Mouse (Mus musculus) embryonic facial prominence, embryonic 11.5 days (tissue): ENCODE results near the gene Ncapd2. TPM values are rescaled to one million over a fixed set of nuclear protein-coding genes. Genes with fewer than 3 reads are reported as not detected.

ENCODE experiments used
- ATAC-seq: fragments of 200-750 bp; cut with Nextera tagmentation; replicated peaks from 2 replicates; pipeline ENCODE4 v1.8.0; 2017; ENCODE audit warnings: low read depth; ENCODE audit not compliant: insufficient number of reproducible peaks, low FRiP score, low TSS enrichment
- DNase-seq: peaks from one replicate; pipeline ENCODE4 v3.0.0-alpha.2; 2015; ENCODE audit warnings: low spot score
- H3K27ac ChIP-seq: fragments of 300-500 bp; sonication (generic); replicated peaks from 2 replicates; pipeline ENCODE4 v1.5.1; 2014; ENCODE audit warnings: mild to moderate bottlenecking, low read depth, low read length, control low read depth
- H3K27me3 ChIP-seq: fragments of 300-500 bp; sonication (generic); 2 replicates; pipeline ENCODE4 v1.6.1; 2014; ENCODE audit warnings: mild to moderate bottlenecking, low read length, moderate library complexity, mixed read lengths; ENCODE audit not compliant: control insufficient read depth, insufficient read depth
- H3K36me3 ChIP-seq: fragments of 300-500 bp; sonication (generic); replicated peaks from 2 replicates; pipeline ENCODE4 v1.6.1; 2014; ENCODE audit warnings: low read depth, mild to moderate bottlenecking, low read length, moderate library complexity, mixed read lengths; ENCODE audit not compliant: control insufficient read depth, insufficient read depth
- H3K4me1 ChIP-seq: fragments of 300-500 bp; sonication (generic); 2 replicates; pipeline ENCODE4 v1.6.1; 2014; ENCODE audit warnings: low read length, mixed read lengths; ENCODE audit not compliant: control insufficient read depth, insufficient read depth
- H3K4me2 ChIP-seq: fragments of 300-500 bp; sonication (generic); 2 replicates; pipeline ENCODE4 v1.6.1; 2014; ENCODE audit warnings: low read depth, mild to moderate bottlenecking, control low read depth, low read length, moderate library complexity
- H3K4me3 ChIP-seq: fragments of 300-500 bp; sonication (generic); 2 replicates; pipeline ENCODE4 v1.5.1; 2014; ENCODE audit warnings: low read depth, low read length, control low read depth
- H3K9ac ChIP-seq: fragments of 300-500 bp; sonication (generic); replicated peaks from 2 replicates; pipeline ENCODE4 v1.6.1; 2014; ENCODE audit warnings: mild to moderate bottlenecking, control low read depth, low read length
- H3K9me3 ChIP-seq: fragments of 300-500 bp; sonication (generic); replicated peaks from 2 replicates; pipeline ENCODE4 v1.6.1; 2016; ENCODE audit warnings: mild to moderate bottlenecking, low read length, inconsistent platforms, mixed read lengths; ENCODE audit not compliant: control insufficient read depth
- WGBS: fragments of 180-500 bp; shearing (Covaris S2); extraction: QIAGEN DNeasy Blood & Tissue Kit; methylation state at CpG from one replicate; pipeline ENCODE4 v1.1.7; 2014; 5-methylcytosine and 5-hydroxymethylcytosine counted together
- polyA plus RNA-seq: library from polyadenylated mRNA; unstranded; fragments of >200 nt; fragmentation: Nextera tagmentation; extraction: Ambion mirVana; gene quantifications from 2 replicates; pipeline ENCODE4 v1.2.1, GENCODE M21; 2014

Ncapd2 gene
- polyA plus RNA-seq, 1 experiment from 2014 or later: 136 TPM

GRCm38 (mm10) chr6:125142436-125142835, 49.1 kb downstream of the Ncapd2 start:
- H3K4me2 ChIP-seq: no peak overlapping the region
- no peak for ATAC-seq
- peaks cover 8% of the 10 kb centered on the region; the same call in 1 of the 2 replicates for H3K36me3 ChIP-seq
- no peaks in the 10 kb centered on the region for H3K9me3 ChIP-seq
- DNase-seq: no peak
- no peak overlapping the region for H3K4me3 ChIP-seq
- H3K4me1 ChIP-seq: no peaks in the 10 kb centered on the region
- no peaks in the 10 kb centered on the region for H3K27me3 ChIP-seq
- no peak overlapping the region for H3K27ac ChIP-seq
- WGBS: 95% methylated on average over 8 of the region's 8 CpGs
- no peak overlapping the region for H3K9ac ChIP-seq

- Histone ChIP-seq H3K27me3 (no peaks in the 10 kb centered on the region), H3K9me3 (no peaks in the 10 kb centered on the region), H3K4me1 (no peaks in the 10 kb centered on the region), H3K4me3 (no peak overlapping the region), H3K4me2 (no peak overlapping the region), H3K36me3 (peaks cover 16% of the 10 kb centered on the region), H3K27ac (no peak overlapping the region), H3K9ac (no peak overlapping the region)
- WGBS: 91% methylated on average over 7 of the region's 7 CpGs
- no peak for DNase-seq
- ATAC-seq: no peak
These were observed 51.8 kb downstream of the Ncapd2 start for GRCm38 (mm10) chr6:125139747-125140146.

GRCm38 (mm10) chr6:125137002-125137671, 54.4 kb downstream of the Ncapd2 start:
- Histone ChIP-seq H3K27ac (no peak overlapping the region), H3K4me1 (no peaks in the 10 kb centered on the region), H3K4me2 (no peak overlapping the region), H3K9me3 (no peaks in the 10 kb centered on the region), H3K27me3 (no peaks in the 10 kb centered on the region), H3K36me3 (peaks cover 15% of the 10 kb centered on the region), H3K4me3 (no peak overlapping the region), H3K9ac (no peak overlapping the region)
- no peak for ATAC-seq
- DNase-seq: peak; percentile 65
- WGBS: 90% methylated on average over 19 of the region's 19 CpGs

GRCm38 (mm10) chr6:125132470-125132869, 59.0 kb downstream of the Ncapd2 start:
- DNase-seq: no peak
- H3K27ac ChIP-seq: no peak overlapping the region
- 8% methylated on average over 11 of the region's 11 CpGs for WGBS

GRCm38 (mm10) chr6:125131302-125132156, 60.0 kb downstream of the Ncapd2 start, which contains the start of gene Nop2:
Nop2 (plus strand) TSS chr6:125131909.
- under 1% methylated on average over 66 of the region's 66 CpGs for WGBS
- ATAC-seq (peak; percentile 87), DNase-seq (peak; percentile 97)
- Histone ChIP-seq H3K27ac (peak within 1 kb of the TSS; percentile 82), H3K36me3 (peaks cover 17% of the 10 kb centered on the region), H3K9ac (peak within 1 kb of the TSS; percentile 83), H3K9me3 (no peaks in the 10 kb centered on the region), H3K4me1 (no peaks in the 10 kb centered on the region), H3K4me3 (peak within 1 kb of the TSS; percentile 93), H3K4me2 (peak within 1 kb of the TSS; percentile 79), H3K27me3 (no peaks in the 10 kb centered on the region)

More at GRCm38 (mm10) chr6:125132470-125132869, 59.0 kb downstream of the Ncapd2 start:
- peak overlapping the region; percentile 79 for H3K4me2 ChIP-seq
- H3K4me3 ChIP-seq: peak overlapping the region; percentile 93
- no peak for ATAC-seq
- H3K9ac ChIP-seq: peak overlapping the region; percentile 83
- peaks cover 15% of the 10 kb centered on the region for H3K36me3 ChIP-seq
- H3K9me3 ChIP-seq: no peaks in the 10 kb centered on the region
- H3K4me1 ChIP-seq: no peaks in the 10 kb centered on the region
- H3K27me3 ChIP-seq: no peaks in the 10 kb centered on the region

GRCm38 (mm10) chr6:125129710-125130402, 61.6 kb downstream of the Ncapd2 start:
- no peak overlapping the region for H3K27ac ChIP-seq
- H3K36me3 ChIP-seq: peaks cover 10% of the 10 kb centered on the region
- H3K9me3 ChIP-seq: no peaks in the 10 kb centered on the region
- H3K9ac ChIP-seq: no peak overlapping the region
- DNase-seq (no peak), ATAC-seq (no peak)
- no peaks in the 10 kb centered on the region for H3K4me1 ChIP-seq
- H3K4me2 ChIP-seq: no peak overlapping the region
- no peaks in the 10 kb centered on the region for H3K27me3 ChIP-seq
- no peak overlapping the region for H3K4me3 ChIP-seq
- WGBS: 90% methylated on average over 20 of the region's 20 CpGs

- H3K4me1 ChIP-seq: no peaks in the 10 kb centered on the region
- H3K4me3 ChIP-seq: no peak overlapping the region
- ATAC-seq: no peak
- 92% methylated on average over 12 of the region's 12 CpGs for WGBS
- peaks cover 14% of the 10 kb centered on the region for H3K36me3 ChIP-seq
- H3K9ac ChIP-seq: no peak overlapping the region
- H3K27ac ChIP-seq: no peak overlapping the region
- no peaks in the 10 kb centered on the region for H3K27me3 ChIP-seq
- H3K9me3 ChIP-seq: no peaks in the 10 kb centered on the region
- no peak overlapping the region for H3K4me2 ChIP-seq
- DNase-seq: no peak
These were observed 62.8 kb downstream of the Ncapd2 start for GRCm38 (mm10) chr6:125128724-125129123.
